Mouse (Mus musculus) lung, embryonic 16.5 days (tissue): Measurements from ENCODE around the gene Tmem150a. TPM values are rescaled to one million over a fixed set of nuclear protein-coding genes. Genes with fewer than 3 reads are reported as not detected.

Experiments used
- ATAC-seq: fragments of 200-750 bp; cut with Nextera tagmentation; 2 replicates; pipeline ENCODE4 v1.8.0; 2017; ENCODE audit warnings: low read depth, mild to moderate bottlenecking, moderate library complexity
- H3K27ac ChIP-seq: fragments of 300-500 bp; sonication (generic); 2 replicates; pipeline ENCODE4 v1.5.1; 2014; ENCODE audit warnings: mild to moderate bottlenecking, control low read depth, low read length
- H3K27me3 ChIP-seq: fragments of 300-500 bp; sonication (generic); 2 replicates; pipeline ENCODE4 v1.6.1; 2014; ENCODE audit warnings: low read depth, low read length, mixed read lengths; ENCODE audit not compliant: control insufficient read depth, insufficient read depth
- H3K36me3 ChIP-seq: fragments of 300-500 bp; sonication (generic); 2 replicates; pipeline ENCODE4 v1.6.1; 2014; ENCODE audit warnings: low read length; ENCODE audit not compliant: control insufficient read depth, insufficient read depth
- H3K4me1 ChIP-seq: fragments of 300-500 bp; sonication (generic); replicated peaks from 2 replicates; pipeline ENCODE4 v1.6.1; 2014; ENCODE audit warnings: low read length, mixed read lengths; ENCODE audit not compliant: control insufficient read depth, insufficient read depth
- H3K4me2 ChIP-seq: fragments of 300-500 bp; sonication (generic); 2 replicates; pipeline ENCODE4 v1.6.1; 2014; ENCODE audit warnings: low read depth, low read length, control low read depth
- H3K4me3 ChIP-seq: fragments of 300-500 bp; sonication (generic); 2 replicates; pipeline ENCODE4 v1.5.1; 2014; ENCODE audit warnings: mild to moderate bottlenecking, low read length, control low read depth
- H3K9ac ChIP-seq: fragments of 300-500 bp; sonication (generic); 2 replicates; pipeline ENCODE4 v1.6.1; 2014; ENCODE audit warnings: low read length, control low read depth
- H3K9me3 ChIP-seq: fragments of 300-500 bp; sonication (generic); 2 replicates; pipeline ENCODE4 v1.6.1; 2016; ENCODE audit warnings: low read length; ENCODE audit not compliant: control insufficient read depth
- WGBS: fragments of 180-500 bp; shearing (Covaris S2); extraction: QIAGEN DNeasy Blood & Tissue Kit; methylation state at CpG from one replicate; pipeline ENCODE4 v1.1.7; 2014; 5-methylcytosine and 5-hydroxymethylcytosine counted together
- polyA plus RNA-seq: library from polyadenylated mRNA; unstranded; fragments of >200 nt; fragmentation: Nextera tagmentation; extraction: Ambion mirVana; gene quantifications from 2 replicates; pipeline ENCODE4 v1.2.1, GENCODE M21; 2015

Gene Tmem150a
- 15.8 and 16.8 TPM in 2 replicates for polyA plus RNA-seq

DNA sequence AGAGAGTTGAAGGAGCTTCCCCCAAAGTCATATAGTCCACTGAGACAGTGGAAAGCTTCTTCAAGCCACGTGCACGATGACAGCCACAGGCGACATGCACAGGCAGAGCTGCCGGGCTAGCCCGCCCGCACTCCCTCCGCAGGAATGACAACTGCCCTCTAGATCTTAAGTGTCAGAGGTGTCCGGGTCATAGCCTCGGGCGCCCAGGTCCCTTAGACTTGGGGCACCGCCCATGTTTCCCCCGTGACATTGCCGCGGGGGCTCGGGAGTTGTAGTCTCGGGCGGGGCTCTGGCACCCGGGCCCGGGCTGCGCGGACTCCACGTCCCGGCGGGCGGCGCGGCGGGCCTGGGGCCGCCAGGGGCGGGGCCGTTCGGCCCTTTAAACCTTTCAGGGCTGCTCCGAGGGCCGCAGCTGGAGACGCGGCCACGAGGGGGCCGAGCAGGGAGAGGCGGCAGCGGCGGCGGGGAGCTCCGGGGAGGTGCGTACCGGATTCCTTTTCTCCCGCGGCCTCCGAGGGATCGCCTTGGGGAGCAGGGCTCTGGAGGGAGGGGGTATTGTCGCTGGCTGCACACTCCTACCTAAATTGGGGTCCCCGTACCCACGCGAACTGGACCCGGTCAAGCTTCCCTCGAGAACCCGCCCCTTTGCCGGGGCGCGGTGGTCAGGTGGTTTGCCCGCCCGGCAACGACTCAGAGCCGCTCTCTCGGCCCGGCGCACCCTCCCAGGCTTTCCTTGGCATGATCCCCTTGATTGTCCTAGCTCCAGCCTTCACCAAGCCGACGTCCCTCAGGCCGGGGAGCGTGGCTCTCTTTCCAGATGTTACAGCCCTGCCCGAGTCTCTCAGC is at the start of gene Tmem150a:
Tmem150a (plus strand) TSS at position 382 of the 846 bp plus-strand sequence.
- peaks cover 31% of the 10 kb centered on the region for H3K4me1 ChIP-seq
- H3K4me3 ChIP-seq = peak within 1 kb of the TSS; percentile 62
- H3K9me3 ChIP-seq = no peaks in the 10 kb centered on the region
- H3K27me3 ChIP-seq = no peaks in the 10 kb centered on the region
- peaks cover 9% of the 10 kb centered on the region; the same call in 1 of the 2 replicates for H3K36me3 ChIP-seq
- peak within 1 kb of the TSS; percentile 93 for H3K4me2 ChIP-seq
- WGBS = under 1% methylated on average over 67 of the region's 71 CpGs
- peak; percentile 91 for ATAC-seq
- H3K9ac ChIP-seq = peak within 1 kb of the TSS; percentile 74
- peak within 1 kb of the TSS; percentile 88; the same call in 1 of the 2 replicates for H3K27ac ChIP-seq

DNA sequence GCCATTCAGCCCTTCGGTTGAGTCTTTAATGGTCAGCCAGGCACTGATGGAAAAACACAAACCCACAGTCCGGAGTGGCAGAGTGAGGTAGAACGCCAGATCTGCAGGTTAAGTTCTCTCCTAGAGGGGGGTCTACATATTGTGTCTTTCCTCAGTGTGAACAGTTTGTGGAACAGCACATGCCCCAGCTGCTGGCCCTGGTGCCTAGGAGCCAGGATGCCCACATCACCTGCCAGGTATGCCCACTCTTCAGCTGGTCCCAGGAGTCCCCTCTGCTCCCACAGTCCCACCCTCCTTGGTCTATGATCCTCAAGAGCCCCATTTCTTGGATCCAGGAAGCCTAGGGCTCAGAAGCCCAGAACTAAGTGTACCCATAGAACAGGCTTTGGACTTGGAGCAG is 43.0 kb upstream of the Tmem150a start:
- Histone ChIP-seq H3K9me3 (no peaks in the 10 kb centered on the region), H3K36me3 (peaks cover 2% of the 10 kb centered on the region; the same call in 1 of the 2 replicates), H3K9ac (no peak overlapping the region), H3K27ac (no peak overlapping the region), H3K4me2 (no peak overlapping the region), H3K4me1 (no peaks in the 10 kb centered on the region), H3K27me3 (no peaks in the 10 kb centered on the region), H3K4me3 (no peak overlapping the region)
- 79% methylated on average over 3 of the region's 3 CpGs for WGBS
- no peak for ATAC-seq

DNA sequence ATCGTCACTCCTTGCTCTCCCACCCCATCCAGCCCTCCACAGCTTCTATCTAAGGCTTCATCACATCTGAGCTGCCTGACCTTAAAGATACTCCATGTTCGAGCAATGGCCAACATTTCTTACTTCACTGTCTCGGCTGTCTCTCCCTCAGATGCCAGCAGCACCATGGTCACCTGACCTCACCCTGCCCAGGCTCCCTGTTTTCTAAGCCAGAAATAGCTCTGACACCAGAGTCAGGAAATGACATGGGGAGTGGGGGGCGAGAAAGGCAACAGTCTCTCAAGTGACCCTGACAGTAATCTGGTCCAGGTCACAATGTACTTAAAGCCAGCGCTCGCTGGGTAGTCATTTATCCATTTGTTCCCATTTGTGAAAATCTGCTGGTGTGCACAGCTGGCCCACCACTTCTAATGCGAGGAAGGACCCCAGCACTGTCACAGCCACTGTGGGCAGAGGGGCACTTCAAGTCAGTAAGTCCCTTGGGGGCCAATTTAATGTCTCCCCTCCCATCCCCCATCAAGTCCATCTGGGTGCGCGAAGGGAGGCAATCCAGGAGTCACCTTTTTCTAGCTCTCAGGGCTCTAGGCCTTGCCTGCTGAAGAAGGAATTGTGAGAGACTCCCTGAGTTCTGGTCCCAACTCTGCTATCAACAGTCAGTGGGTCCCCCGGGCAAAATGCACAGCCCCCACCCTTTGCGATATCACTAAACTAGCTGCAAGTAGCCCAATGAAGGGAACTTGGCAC is 42.0 kb upstream of the Tmem150a start:
- Histone ChIP-seq H3K9me3 (no peaks in the 10 kb centered on the region), H3K27me3 (no peaks in the 10 kb centered on the region), H3K4me2 (no peak overlapping the region), H3K9ac (no peak overlapping the region), H3K36me3 (peaks cover 9% of the 10 kb centered on the region), H3K4me1 (no peaks in the 10 kb centered on the region), H3K4me3 (no peak overlapping the region), H3K27ac (no peak overlapping the region)
- no peak for ATAC-seq
- WGBS = 85% methylated on average over 11 of the region's 11 CpGs

DNA sequence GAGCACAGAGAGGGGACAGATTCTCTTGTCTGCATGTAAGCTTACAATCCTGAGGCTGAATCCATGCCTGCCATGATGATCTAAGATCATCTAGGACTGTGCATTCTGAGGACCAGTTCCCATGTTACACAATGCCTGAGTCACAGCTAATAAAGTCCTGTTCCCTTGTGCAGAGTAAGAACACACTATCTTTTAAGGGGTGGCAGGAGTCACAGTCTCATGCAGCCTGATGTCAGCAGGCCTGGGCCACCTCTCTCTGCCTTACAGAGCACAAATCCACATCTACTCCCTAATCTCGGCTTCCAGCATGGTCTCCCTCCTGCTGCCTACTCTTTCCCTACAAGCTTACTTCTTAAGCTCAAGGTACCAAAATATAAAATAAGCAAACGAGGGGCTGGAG is 39.9 kb upstream of the Tmem150a start:
- ATAC-seq = no peak
- no peaks in the 10 kb centered on the region for H3K4me1 ChIP-seq
- H3K36me3 ChIP-seq = peaks cover 13% of the 10 kb centered on the region
- H3K4me3 ChIP-seq = no peak overlapping the region
- no peak overlapping the region for H3K27ac ChIP-seq
- no peak overlapping the region for H3K9ac ChIP-seq
- H3K9me3 ChIP-seq = no peaks in the 10 kb centered on the region
- H3K27me3 ChIP-seq = no peaks in the 10 kb centered on the region
- no peak overlapping the region for H3K4me2 ChIP-seq
- 63% methylated on average over 2 of the region's 2 CpGs for WGBS

DNA sequence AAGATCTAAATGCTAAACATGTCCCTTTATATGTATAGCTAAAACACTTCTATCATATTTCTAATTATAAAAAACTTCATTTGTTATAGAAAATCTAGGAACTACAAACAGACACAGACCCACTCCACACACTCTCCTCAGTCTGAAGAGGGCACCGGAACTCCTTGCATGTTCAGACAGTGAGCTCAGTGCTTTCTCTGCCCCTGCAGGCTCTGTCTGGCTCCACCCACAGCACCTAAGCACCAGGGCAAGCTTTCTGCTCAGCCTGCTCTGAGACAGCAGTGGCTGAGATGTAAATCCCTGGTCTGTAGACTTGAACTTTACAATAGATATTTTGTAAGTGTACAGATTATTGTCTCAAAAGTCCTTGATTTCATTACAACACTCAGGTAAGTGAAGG is 39.2 kb upstream of the Tmem150a start:
- WGBS = 50% methylated on average over 1 of the region's 1 CpGs
- H3K9ac ChIP-seq = no peak overlapping the region
- H3K36me3 ChIP-seq = peaks cover 19% of the 10 kb centered on the region
- no peak overlapping the region for H3K4me2 ChIP-seq
- no peak overlapping the region for H3K4me3 ChIP-seq
- H3K4me1 ChIP-seq = no peaks in the 10 kb centered on the region
- ATAC-seq = peak; percentile 76; the same call in 1 of the 2 replicates
- H3K9me3 ChIP-seq = no peaks in the 10 kb centered on the region
- no peaks in the 10 kb centered on the region for H3K27me3 ChIP-seq
- H3K27ac ChIP-seq = 0 out of 2 replicates have a peak overlapping the region, but pooled peaks have one; percentile 12

DNA sequence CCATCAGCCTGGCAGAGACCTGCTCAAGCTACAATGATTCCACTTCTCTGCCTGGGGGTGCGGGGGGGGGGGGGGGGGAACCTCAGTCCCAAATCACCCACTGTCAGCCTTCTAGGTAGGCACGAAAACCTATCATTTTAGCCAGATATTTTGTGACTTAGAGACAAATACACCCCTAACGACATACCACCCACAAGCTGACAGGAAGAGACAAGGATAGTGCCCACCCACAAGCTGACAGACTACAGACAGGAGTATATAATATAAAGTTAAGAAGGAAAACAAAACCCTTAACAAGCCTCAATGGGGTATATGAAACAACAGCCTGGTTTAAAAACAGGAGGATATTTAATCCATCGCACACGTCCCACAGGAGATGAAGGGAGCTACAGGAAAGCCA is 36.8 kb upstream of the Tmem150a start:
- H3K36me3 ChIP-seq = peaks cover 38% of the 10 kb centered on the region
- no peak overlapping the region for H3K27ac ChIP-seq
- 80% methylated on average over 5 of the region's 5 CpGs for whole genome bisulfite sequencing
- no peak overlapping the region for H3K9ac ChIP-seq
- no peaks in the 10 kb centered on the region for H3K9me3 ChIP-seq
- ATAC-seq = no peak
- no peaks in the 10 kb centered on the region for H3K27me3 ChIP-seq
- H3K4me1 ChIP-seq = no peaks in the 10 kb centered on the region
- no peak overlapping the region for H3K4me3 ChIP-seq
- no peak overlapping the region for H3K4me2 ChIP-seq

DNA sequence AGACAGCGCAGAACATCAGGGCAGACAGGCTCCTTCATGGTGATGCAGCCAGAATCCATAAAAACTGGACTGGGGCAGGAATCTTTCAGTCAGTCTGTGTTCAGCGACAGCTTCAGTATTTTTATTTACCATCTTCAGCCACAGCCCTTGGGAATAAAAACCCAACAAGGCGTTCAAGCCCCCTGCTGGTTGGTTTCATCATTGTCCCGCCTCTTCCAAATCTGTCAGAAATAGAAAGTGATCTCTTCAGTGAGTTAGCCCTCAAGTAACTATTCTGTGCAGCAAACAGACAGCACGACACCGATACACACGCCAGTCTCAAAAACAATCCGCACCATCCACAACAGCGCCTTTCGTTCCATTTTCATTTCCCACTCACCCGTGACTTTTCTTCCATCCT is 36.2 kb upstream of the Tmem150a start:
- 74% methylated on average over 11 of the region's 11 CpGs for WGBS
- H3K36me3 ChIP-seq = peaks cover 43% of the 10 kb centered on the region
- H3K27ac ChIP-seq = no peak overlapping the region

DNA sequence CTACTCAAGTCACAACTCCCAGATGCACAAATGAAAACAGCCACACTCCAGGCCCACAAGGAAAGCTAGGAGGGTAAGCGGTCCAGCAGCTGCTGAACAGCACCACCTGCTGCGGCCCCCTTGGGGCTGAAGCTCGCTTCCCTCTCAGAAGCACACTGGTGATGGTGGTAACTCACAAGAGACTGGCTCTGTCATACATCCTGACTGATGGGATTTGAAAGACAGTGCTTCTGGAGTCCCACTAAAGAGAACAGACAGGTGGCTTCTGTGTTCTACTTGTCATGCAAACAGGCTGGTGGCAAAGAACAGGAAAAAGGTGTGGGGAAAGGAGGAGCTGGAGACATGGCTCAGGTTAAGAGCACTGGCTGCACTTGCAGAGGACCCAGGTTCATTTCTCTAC is 32.3 kb upstream of the Tmem150a start:
- 90% methylated on average over 3 of the region's 3 CpGs for WGBS
- Histone ChIP-seq H3K9ac (no peak overlapping the region), H3K9me3 (no peaks in the 10 kb centered on the region), H3K36me3 (peaks cover 54% of the 10 kb centered on the region), H3K4me2 (no peak overlapping the region), H3K4me3 (no peak overlapping the region), H3K27ac (no peak overlapping the region), H3K27me3 (no peaks in the 10 kb centered on the region), H3K4me1 (no peaks in the 10 kb centered on the region)
- no peak for ATAC-seq

More for the DNA sequence above, 36.2 kb upstream of the Tmem150a start:
- Histone ChIP-seq H3K9ac (no peak overlapping the region), H3K4me2 (no peak overlapping the region), H3K27me3 (no peaks in the 10 kb centered on the region), H3K4me3 (no peak overlapping the region), H3K9me3 (no peaks in the 10 kb centered on the region), H3K4me1 (no peaks in the 10 kb centered on the region)
- no peak for ATAC-seq

DNA sequence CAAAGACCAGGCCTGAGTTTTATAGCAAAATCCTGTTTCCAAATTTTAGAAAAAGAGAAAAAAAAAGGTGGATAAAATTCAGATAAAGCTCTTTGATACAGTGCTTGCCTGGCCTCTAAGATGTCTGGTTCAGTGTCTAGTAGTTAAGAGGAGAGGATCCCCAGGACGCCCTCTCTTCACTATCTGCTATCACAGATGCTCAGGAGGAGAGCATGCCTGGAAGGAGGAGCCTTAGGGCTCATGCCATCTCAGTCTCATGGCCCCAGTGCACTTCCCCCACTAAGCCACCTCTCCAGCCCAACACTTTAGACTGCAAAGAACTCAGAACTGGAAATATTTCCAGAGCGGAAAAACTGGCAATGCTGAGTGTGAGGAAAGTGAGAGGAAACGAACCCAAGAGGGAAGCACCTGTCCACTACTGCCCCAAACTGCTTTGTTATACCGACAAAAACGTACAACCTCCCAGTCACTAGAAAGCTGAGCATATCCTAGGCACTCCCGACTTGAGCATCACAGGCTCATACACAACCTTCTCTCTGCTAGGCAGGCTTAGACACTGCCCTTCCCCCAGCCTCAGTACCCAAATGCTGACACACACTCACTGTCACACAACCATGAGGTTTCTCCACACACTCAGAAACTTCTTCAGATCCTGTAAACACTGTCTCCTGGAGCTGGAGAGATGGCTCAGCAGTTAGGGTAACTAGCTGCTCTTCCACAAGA is 31.3 kb upstream of the Tmem150a start:
- H3K4me1 ChIP-seq = no peaks in the 10 kb centered on the region
- H3K27me3 ChIP-seq = no peaks in the 10 kb centered on the region
- no peak for ATAC-seq
- no peak overlapping the region for H3K4me3 ChIP-seq
- peaks cover 58% of the 10 kb centered on the region for H3K36me3 ChIP-seq
- no peak overlapping the region for H3K27ac ChIP-seq
- no peaks in the 10 kb centered on the region for H3K9me3 ChIP-seq
- whole genome bisulfite sequencing = 87% methylated on average over 6 of the region's 6 CpGs
- H3K9ac ChIP-seq = no peak overlapping the region
- no peak overlapping the region for H3K4me2 ChIP-seq
